8 mouse cellular contexts compared by ENCODE assay signal in the genomic region with DNA sequence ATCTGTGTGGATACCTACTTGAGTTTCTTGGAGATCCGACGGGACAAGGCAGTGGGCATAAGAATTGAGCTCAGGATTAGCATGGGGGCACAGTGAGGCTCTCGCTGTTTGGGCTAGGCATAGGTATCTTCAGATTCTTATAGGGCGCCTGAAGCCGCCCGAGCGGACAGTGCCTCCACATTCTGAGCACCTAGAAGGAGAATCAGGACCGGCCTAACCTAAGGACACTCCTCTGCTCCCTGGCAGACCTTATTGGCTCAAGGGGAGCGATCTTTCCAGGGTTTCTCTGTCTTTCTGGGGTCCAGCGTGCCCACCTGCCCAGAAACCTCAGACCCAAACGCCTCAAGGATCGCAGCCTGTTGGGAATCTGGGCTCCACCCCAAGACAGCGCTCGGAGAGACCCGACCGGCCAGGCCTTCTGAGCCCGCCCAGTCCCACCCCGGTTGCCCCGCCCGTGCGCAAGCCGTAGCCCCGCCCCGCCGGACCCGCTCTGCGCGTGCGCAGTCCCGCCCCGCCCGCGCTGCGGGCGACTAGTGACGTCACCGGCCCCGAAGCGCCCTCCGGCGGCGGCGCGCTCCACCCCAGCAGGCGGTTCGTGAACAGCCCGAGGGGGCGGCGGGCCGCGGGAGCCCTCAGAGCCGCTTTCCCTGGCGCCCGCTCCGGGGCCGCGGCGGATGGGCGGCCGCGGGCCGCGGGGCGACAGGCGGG. TPM values are rescaled to one million over a fixed set of nuclear protein-coding genes. Genes with fewer than 3 reads are reported as not detected.
DNase-seq lines count a peak whose midpoint lies in the region; ATAC-seq lines count a peak whose summit lies in the region.

A gene (plus strand): TSS at position 532 of the 708 bp plus-strand sequence.

- H3K4me2 ChIP-seq in intestine, embryonic 15.5 days (replicated peaks), result peak within 1 kb of the TSS; percentile 93

- intact Hi-C loops in gastrocnemius, postnatal 36 days (cut with DNase I), result no loop called here
- intact Hi-C loops in left cerebral cortex, postnatal 14 days (cut with DNase I), result no loop called here

- peaks cover 26% of the 10 kb centered on the region for H3K4me1 ChIP-seq in intestine, embryonic 15.5 days (replicated peaks)

- peak within 1 kb of the TSS; percentile 86 for H3K4me3 ChIP-seq in intestine, embryonic 15.5 days (replicated peaks)

- peak; percentile 98 for DNase-seq in adrenal gland, adult 2 months
- DNase-seq in embryo, embryonic 11.5 days (ENCODE audit: low read depth, low spot score), result peak; percentile 83
- peak; percentile 92 to 95 for DNase-seq in gastrocnemius, postnatal 36 days
- DNase-seq in left cerebral cortex, postnatal 14 days (ENCODE audit: low spot score in 2 of 2), result peak; percentile 90 to 96
- peak; percentile 96 for DNase-seq in right cerebral cortex, postnatal 14 days
- DNase-seq in urinary bladder, postnatal 25 days (ENCODE audit: low spot score), result peak; percentile 99

- no peaks in the 10 kb centered on the region for H3K9me3 ChIP-seq in intestine, embryonic 15.5 days

- H3K27me3 ChIP-seq in intestine, embryonic 15.5 days (replicated peaks), result no peaks in the 10 kb centered on the region

- ATAC-seq in intestine, embryonic 15.5 days, result peak; percentile 95
- ATAC-seq in megakaryocyte-erythroid progenitor cell, adult 5-6 weeks (replicated peaks; ENCODE audit: low FRiP score, low TSS enrichment, poor library complexity, severe bottlenecking), result peak; percentile 53

- peak within 1 kb of the TSS; percentile 61 for H3K27ac ChIP-seq in intestine, embryonic 15.5 days

- peak within 1 kb of the TSS; percentile 89 for H3K9ac ChIP-seq in intestine, embryonic 15.5 days

- 0 out of 2 replicates have a peak, but pooled peaks cover 4% of the 10 kb centered on the region for H3K36me3 ChIP-seq in intestine, embryonic 15.5 days

- 3% methylated on average over 46 of the region's 65 CpGs for WGBS in intestine, embryonic 15.5 days

RNA-seq across cellular contexts. Expression of the gene that starts here (rescaled TPM):
- 10 to 100 TPM; 58.1 to 66.7 TPM for total RNA-seq in adrenal gland, adult 2 months (2021)
- polyA plus RNA-seq in adrenal gland, adult 2 months (2012; rRNA removed), result 187 and 202 TPM in 2 replicates
- 100 to 1,000 TPM; 104 to 110 TPM for total RNA-seq in gastrocnemius, postnatal 36 days (2021)
- 9.9 and 11.9 TPM in 2 replicates for polyA plus RNA-seq in intestine, embryonic 15.5 days (2015; fragmentation: Nextera tagmentation; extraction: Ambion mirVana)
- total RNA-seq in left cerebral cortex, postnatal 14 days (2021), result 10 to 100 TPM; 81.5 to 81.6 TPM
- 24.2 and 49.5 TPM in 2 replicates for total RNA-seq in megakaryocyte-erythroid progenitor cell, adult 5-6 weeks (2014; fragmentation: Nextera tagmentation)
- 11.1 and 16.2 TPM in 2 replicates for total RNA-seq in megakaryocyte-erythroid progenitor cell, adult 5-6 weeks (2017)

Comparison
In these comparisons a context has a peak if more than half of its experiments do, and no peak if none do; other contexts are left out.
1. Peak in every context shown above with its lines: DNase-seq, ATAC-seq, H3K4me3 ChIP-seq and H3K27ac ChIP-seq.
2. RNA of the gene that starts here (polyA plus RNA-seq): 187 to 202 TPM in adrenal gland, adult 2 months; 9.9 to 11.9 TPM in intestine, embryonic 15.5 days; every median in the first group is over 10 times any median in the second.